Mouse (Mus musculus) heart, embryonic 10.5 days (tissue): ENCODE results near the gene Hpca. TPM values are rescaled to one million over a fixed set of nuclear protein-coding genes. Genes with fewer than 3 reads are reported as not detected.

ENCODE experiments used
- DNase-seq: peaks from one replicate; pipeline ENCODE4 v3.0.0-alpha.2; 2017; ENCODE audit warnings: low spot score
- H3K27ac ChIP-seq: fragments of 300-500 bp; sonication (generic); 2 replicates; pipeline ENCODE4 v1.5.1; 2016; ENCODE audit warnings: mild to moderate bottlenecking
- H3K27me3 ChIP-seq: fragments of 300-500 bp; sonication (generic); 2 replicates; pipeline ENCODE4 v1.6.1; 2016; ENCODE audit warnings: mild to moderate bottlenecking; ENCODE audit not compliant: poor library complexity, insufficient read depth, severe bottlenecking
- H3K36me3 ChIP-seq: fragments of 300-500 bp; sonication (generic); 2 replicates; pipeline ENCODE4 v1.6.1; 2016; ENCODE audit warnings: mild to moderate bottlenecking, moderate library complexity
- H3K4me1 ChIP-seq: fragments of 300-500 bp; sonication (generic); 2 replicates; pipeline ENCODE4 v1.6.1; 2016; ENCODE audit warnings: mild to moderate bottlenecking
- H3K4me3 ChIP-seq: fragments of 300-500 bp; sonication (generic); 2 replicates; pipeline ENCODE4 v1.5.1; 2016; ENCODE audit warnings: mild to moderate bottlenecking, moderate library complexity
- H3K9me3 ChIP-seq: fragments of 300-500 bp; sonication (generic); 2 replicates; pipeline ENCODE4 v1.6.1; 2016; ENCODE audit warnings: mild to moderate bottlenecking, moderate library complexity
- WGBS: fragments of 180-500 bp; shearing (Covaris S2); methylation state at CpG from one replicate; pipeline ENCODE4 v1.1.7; 2016; 5-methylcytosine and 5-hydroxymethylcytosine counted together
- polyA plus RNA-seq: library from polyadenylated mRNA; unstranded; fragments of >200 nt; fragmentation: Nextera tagmentation; extraction: Ambion mirVana; gene quantifications from 2 replicates; pipeline ENCODE4 v1.2.1, GENCODE M21; 2016

Hpca gene
- polyA plus RNA-seq, 1 experiment from 2014 or later, result 1.4 TPM

DNA sequence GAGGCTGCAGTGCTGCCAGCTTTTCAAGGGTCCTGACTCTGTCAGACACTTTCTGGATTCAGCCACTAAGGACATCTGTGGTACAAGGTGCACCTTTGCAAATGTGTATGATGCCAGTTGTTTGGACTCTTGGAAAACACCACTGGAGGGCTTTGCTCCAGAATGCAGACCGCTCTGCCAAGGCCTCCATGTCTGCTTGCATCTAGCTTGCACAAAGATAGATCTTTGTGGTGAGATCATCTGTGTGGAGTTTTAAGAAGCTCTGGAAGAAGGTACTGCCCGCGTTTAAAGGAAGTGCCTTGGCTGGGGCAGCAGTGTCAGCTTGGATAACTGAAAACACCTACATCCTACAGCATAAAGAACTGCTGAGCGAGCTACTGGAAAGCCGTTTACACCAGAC is 21.7 kb upstream of the Hpca start:
- peaks cover 21% of the 10 kb centered on the region for H3K27me3 ChIP-seq
- H3K4me1 ChIP-seq, result peaks cover 47% of the 10 kb centered on the region
- H3K36me3 ChIP-seq, result peaks cover 27% of the 10 kb centered on the region
- no peaks in the 10 kb centered on the region for H3K9me3 ChIP-seq
- WGBS, result 78% methylated on average over 5 of the region's 5 CpGs
- no peak overlapping the region for H3K4me3 ChIP-seq
- peak; percentile 63 for DNase-seq
- H3K27ac ChIP-seq, result no peak overlapping the region

DNA sequence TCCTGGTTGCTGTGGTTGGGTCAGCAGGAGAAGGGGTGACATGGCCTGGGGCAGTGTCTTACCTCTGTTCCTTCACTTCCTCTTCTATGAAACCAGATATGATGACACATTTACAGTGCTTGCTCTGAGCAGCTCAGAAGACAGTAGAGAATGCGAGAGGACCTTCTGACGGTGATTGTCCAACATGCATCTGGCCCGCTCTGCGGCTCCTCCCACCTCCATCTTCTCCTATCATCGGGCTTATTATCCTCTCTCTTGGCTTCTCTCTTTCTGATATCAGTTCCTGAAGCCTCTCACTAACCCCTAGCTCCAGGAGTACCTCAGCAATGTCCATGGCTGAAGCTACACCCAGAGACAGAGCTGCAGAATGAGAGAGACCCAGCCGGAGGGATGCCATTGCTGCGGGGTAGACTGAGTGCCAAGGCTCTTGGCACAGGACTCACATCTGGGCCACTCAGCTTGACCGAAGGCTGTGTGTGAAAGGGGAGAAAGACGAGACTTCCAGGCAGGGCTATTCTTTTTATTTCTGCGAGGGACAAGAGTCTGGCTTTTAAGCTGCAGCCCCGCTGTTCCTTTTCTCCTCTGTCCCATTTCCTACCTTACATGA is 20.7 kb upstream of the Hpca start:
- Histone ChIP-seq H3K27ac (no peak overlapping the region), H3K4me1 (peaks cover 54% of the 10 kb centered on the region), H3K36me3 (peaks cover 23% of the 10 kb centered on the region), H3K27me3 (peaks cover 30% of the 10 kb centered on the region), H3K9me3 (no peaks in the 10 kb centered on the region), H3K4me3 (no peak overlapping the region)
- 87% methylated on average over 11 of the region's 11 CpGs for WGBS
- DNase-seq, result peak; percentile 72

DNA sequence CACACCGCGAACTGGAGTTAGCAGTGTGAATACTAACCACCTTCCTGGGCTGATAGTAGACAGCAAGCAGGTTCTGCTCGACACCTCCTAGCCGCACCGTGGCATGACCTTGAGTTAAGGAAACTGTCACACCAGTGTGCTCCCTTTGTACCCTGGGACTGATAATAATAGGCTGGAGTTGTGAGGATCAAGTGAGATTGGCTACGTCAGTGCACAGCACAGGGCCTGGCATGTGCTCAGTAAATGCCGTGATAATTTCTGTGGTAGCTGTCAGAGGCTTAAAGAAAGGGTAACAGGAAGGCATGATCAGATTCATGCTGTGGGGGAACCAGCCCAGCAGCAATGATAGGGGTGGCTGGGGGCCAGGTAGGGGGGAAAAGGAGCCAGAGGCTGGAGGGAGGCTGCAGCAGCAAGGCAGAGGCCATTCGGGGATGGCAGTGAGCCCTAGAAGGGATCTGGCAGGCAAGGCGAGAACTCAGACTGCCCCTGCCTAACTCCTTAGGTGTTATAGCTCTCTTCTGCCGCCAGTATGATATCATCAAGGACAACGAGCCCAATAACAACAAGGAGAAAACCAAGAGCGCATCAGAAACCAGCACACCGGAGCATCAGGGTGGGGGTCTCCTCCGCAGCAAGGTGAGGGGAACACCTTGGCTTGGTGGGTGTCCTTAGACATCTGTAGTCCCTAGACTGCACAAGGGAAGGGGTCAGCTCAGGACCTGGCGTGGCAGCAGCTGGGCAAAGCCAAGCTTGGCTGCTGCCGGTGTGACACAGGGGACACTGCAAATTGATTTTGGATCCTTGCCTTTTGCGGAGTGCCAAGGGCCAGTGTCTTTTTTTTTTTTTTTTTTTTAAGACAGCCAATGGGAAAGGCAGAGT is 20.0 kb upstream of the Hpca start:
- no peaks in the 10 kb centered on the region for H3K9me3 ChIP-seq
- WGBS, result 66% methylated on average over 17 of the region's 17 CpGs
- peaks cover 60% of the 10 kb centered on the region for H3K4me1 ChIP-seq
- peaks cover 22% of the 10 kb centered on the region for H3K36me3 ChIP-seq
- H3K27me3 ChIP-seq, result peaks cover 37% of the 10 kb centered on the region
- H3K27ac ChIP-seq, result peak overlapping the region; percentile 59; the same call in 1 of the 2 replicates
- peak overlapping the region; percentile 16; the same call in 1 of the 2 replicates for H3K4me3 ChIP-seq
- DNase-seq, result no peak

DNA sequence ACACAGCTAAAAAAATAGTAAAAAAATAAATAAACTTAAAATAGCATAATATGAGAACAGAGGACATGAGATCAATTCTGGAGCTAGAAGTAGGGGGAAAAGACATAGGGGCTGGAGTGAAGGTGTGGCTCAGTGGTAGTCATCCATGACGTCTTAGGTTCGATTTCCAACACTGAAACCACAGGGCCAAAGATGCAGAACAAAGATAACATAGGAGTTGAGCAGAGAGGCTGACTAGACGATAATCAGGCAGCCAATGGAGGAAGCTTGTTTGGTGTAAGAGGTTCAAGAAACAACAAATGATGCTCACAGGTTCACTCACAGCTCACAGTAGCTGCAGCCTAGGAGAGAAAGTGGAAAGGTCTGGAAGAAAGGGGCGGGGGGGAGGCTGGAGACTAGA is 19.0 kb upstream of the Hpca start:
- Histone ChIP-seq H3K4me3 (no peak overlapping the region), H3K9me3 (no peaks in the 10 kb centered on the region), H3K27me3 (peaks cover 46% of the 10 kb centered on the region), H3K36me3 (peaks cover 22% of the 10 kb centered on the region), H3K27ac (no peak overlapping the region), H3K4me1 (peaks cover 67% of the 10 kb centered on the region)
- DNase-seq, result no peak
- WGBS, result 76% methylated on average over 4 of the region's 4 CpGs

DNA sequence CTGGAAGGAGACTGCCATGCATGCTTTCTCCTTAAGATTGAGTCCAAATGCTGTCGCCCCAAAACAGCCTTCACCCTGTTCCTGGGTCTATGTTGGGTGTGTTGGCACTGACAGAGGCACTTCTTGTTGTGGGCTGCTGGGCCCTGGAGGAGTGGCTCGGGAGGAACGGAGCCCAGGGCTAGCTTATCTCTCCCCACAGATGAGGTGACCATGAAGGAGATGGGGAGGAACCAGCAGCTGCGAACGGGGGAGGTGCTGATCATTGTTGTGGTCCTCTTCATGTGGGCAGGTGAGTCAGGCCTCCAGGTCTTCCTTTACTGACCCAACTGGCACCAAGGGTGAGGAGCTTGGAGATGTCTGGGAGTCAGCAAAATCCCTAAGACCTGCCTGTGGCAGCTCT is 17.8 kb upstream of the Hpca start:
- WGBS, result 52% methylated on average over 5 of the region's 5 CpGs
- H3K27ac ChIP-seq, result no peak overlapping the region
- H3K4me1 ChIP-seq, result peaks cover 66% of the 10 kb centered on the region
- no peak overlapping the region for H3K4me3 ChIP-seq
- no peaks in the 10 kb centered on the region for H3K9me3 ChIP-seq
- H3K36me3 ChIP-seq, result peaks cover 19% of the 10 kb centered on the region
- DNase-seq, result peak; percentile 83
- peaks cover 56% of the 10 kb centered on the region for H3K27me3 ChIP-seq

DNA sequence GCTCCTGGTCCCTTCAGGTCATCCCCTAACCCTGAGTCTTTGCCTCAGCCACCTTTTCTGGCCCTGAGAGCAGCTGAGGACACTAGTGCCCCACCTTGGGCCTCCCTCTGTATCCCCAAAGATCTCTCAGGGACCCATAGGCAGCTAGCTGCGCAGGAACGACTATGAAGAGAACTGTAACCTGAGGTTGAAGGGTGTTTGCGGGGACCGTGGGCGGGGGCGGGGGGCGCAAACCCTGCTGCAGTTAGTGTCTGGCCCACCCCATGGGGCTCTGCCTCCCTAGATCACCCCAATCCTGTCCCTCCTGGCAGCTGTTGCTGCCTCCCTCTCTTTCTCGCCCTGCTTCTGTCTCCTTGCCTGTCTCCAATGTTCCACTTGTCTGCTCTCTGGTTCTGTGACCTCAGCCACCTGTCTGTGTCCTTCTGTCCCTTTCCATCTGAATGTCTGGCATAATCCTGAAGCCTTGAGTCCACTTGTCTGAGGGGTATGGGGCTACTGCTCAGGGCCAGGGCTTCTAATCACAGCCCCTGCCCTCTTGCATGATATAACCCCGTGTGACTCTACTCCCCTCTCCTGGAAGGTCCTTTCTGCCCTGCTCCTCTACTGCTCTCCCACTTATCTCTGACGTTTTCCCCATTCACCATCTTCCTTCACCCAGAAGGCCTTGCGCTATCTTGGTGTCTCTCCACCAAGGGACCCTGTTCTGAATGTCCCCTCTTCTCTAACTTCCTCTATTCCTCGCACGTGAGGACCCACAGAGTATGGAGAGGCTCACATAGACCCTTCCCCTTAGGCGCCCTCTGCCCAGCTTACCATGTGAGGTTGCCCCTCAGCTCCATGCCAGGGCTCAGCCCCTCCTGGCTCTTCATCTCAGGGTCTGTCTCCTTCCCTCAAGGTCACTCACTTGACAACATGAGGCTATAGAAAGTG is 15.8 kb upstream of the Hpca start:
- H3K4me3 ChIP-seq, result peak overlapping the region; percentile 69
- peaks cover 56% of the 10 kb centered on the region for H3K27me3 ChIP-seq
- no peak for DNase-seq
- peak overlapping the region; percentile 83; the same call in 1 of the 2 replicates for H3K27ac ChIP-seq
- no peaks in the 10 kb centered on the region for H3K9me3 ChIP-seq
- 39% methylated on average over 14 of the region's 14 CpGs for WGBS
- peaks cover 8% of the 10 kb centered on the region; the same call in 1 of the 2 replicates for H3K36me3 ChIP-seq
- peaks cover 54% of the 10 kb centered on the region for H3K4me1 ChIP-seq

DNA sequence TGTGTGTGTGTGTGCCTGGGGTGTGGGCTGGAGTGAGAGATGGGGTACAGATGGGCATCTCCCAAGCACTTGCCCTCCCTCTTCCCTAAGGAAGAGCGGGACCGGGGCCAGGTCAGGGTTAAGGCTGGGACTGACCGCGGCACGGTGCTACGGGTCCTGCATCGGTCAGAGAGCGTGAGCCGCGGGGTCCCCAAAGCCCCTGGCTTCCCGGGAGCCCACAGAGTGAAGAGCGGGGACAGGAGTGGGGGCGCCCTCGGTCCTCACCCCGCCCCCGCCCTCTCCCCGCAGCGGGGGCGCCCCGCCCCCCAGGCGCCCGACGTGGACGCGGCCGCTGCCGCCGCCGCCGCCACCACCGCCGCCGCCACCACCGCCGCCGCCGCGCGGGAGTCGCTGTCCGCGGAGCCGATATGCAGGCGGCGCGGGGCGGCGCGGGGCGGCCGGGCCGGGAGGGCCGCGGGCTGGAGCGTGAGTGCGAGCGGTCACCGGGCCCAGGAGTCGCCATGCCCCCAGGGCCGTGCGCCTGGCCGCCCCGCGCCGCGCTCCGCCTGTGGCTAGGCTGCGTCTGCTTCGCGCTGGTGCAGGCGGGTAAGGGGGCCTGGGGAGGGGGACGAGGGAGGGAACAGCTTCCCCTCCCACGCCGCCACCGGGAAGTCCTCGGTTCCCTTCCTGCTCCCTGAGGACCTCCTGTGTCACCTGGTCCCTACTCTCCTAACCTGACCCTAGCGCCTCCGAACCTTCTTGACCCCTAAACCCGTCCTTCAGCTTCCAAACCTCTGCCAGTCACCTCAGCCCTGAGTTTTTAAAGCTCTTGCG is 14.9 kb upstream of the Hpca start, which contains the start of gene Fndc5:
Gene Fndc5, plus strand, starts transcription at position 421 of the 813 bp plus-strand sequence.
- Histone ChIP-seq H3K4me1 (peaks cover 47% of the 10 kb centered on the region), H3K27ac (peak within 1 kb of the TSS; percentile 83), H3K27me3 (peaks cover 65% of the 10 kb centered on the region), H3K9me3 (no peaks in the 10 kb centered on the region), H3K36me3 (peaks cover 6% of the 10 kb centered on the region; the same call in 1 of the 2 replicates), H3K4me3 (peak within 1 kb of the TSS; percentile 69)
- under 1% methylated on average over 73 of the region's 80 CpGs for WGBS
- no peak for DNase-seq

DNA sequence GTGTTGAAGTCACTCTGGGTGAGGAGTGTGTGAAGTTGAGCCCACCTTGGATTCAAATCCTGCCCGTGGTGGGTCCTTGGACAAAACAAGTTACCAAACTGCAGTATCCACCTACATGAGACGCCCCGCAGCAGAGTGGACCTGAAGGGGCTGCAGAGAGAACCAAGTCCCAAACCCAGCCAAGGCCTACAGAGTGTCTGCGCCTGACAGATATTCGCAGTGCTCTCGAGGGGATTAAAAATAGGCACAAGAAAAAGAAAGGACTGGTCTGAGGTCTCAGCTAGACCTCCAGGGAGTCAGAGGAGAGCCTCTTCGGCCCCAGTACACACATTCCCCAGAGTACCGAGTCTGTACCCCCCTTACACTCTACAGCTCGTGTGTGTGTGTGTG is 14.3 kb upstream of the Hpca start:
- H3K9me3 ChIP-seq, result no peaks in the 10 kb centered on the region
- peak overlapping the region; percentile 69 for H3K4me3 ChIP-seq
- H3K4me1 ChIP-seq, result peaks cover 42% of the 10 kb centered on the region
- peaks cover 6% of the 10 kb centered on the region; the same call in 1 of the 2 replicates for H3K36me3 ChIP-seq
- WGBS, result 20% methylated on average over 9 of the region's 9 CpGs
- peak overlapping the region; percentile 83 for H3K27ac ChIP-seq
- H3K27me3 ChIP-seq, result peaks cover 71% of the 10 kb centered on the region
- no peak for DNase-seq

DNA sequence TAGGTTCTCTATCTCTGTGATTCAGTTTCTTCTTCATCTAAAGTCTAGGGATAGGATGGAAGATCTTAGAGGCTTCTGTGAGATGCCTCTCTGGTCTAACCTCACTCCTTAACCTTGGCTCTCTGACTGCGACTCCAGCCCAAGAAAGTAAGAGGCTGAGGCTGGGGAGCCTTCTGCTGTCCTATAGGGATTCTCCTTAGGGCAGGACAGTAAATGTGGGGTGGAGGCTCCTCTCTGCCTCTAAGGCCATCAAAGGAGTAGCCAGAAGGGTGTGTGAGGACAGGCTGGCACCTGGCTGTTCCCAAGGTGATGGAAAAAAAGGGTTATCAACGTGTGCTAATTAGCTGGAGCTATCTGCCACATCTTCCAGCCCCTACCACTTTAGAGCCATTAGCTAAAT is 13.8 kb upstream of the Hpca start:
- Histone ChIP-seq H3K4me1 (peaks cover 45% of the 10 kb centered on the region), H3K36me3 (peaks cover 6% of the 10 kb centered on the region; the same call in 1 of the 2 replicates), H3K27ac (no peak overlapping the region), H3K4me3 (no peak overlapping the region), H3K9me3 (no peaks in the 10 kb centered on the region), H3K27me3 (peaks cover 74% of the 10 kb centered on the region)
- no peak for DNase-seq
- WGBS, result 43% methylated on average over 2 of the region's 2 CpGs

DNA sequence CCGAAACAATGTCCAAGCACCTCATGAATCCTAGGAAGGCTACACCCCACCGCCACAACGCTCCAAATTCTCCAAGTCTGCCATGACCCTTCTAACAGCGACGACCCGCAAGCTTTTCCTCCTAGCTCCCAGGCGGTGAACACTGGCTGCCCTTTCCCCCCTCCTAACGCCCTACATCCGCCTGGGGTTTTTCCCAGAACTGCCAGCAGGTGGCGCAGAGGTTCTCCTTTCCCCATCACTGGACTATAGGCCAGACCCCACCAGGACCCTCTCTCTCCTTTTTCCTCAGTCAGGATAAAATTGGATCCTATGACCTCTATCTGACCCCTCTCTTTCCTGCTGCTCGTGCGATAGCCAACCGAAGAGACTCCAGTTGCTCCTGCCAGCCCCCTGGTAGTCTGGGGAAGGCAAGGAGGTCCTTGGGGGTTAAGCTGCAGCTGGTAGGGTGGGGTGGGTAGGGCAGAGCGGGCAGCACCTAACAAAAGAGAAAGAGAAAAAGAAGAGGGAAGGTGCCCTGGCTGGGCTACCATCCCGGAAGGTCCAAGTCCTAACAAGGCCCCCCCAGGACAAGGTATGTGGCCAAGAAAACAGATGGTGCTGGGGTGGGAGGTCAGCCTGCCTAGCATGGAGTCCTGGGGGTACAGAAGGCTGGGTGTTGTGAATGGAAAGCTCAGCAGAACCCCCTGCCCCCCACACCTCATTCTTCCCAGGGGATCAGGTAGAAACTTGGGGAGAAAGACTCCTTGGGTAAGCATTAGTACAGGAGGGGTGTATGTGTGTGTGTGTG is 13.2 kb upstream of the Hpca start:
- peak overlapping the region; percentile 37; the same call in 1 of the 2 replicates for H3K4me3 ChIP-seq
- DNase-seq, result no peak
- no peaks in the 10 kb centered on the region for H3K9me3 ChIP-seq
- H3K27me3 ChIP-seq, result peaks cover 73% of the 10 kb centered on the region
- H3K36me3 ChIP-seq, result peaks cover 6% of the 10 kb centered on the region; the same call in 1 of the 2 replicates
- peak overlapping the region; percentile 17; the same call in 1 of the 2 replicates for H3K27ac ChIP-seq
- H3K4me1 ChIP-seq, result peaks cover 51% of the 10 kb centered on the region
- 7% methylated on average over 15 of the region's 15 CpGs for WGBS

DNA sequence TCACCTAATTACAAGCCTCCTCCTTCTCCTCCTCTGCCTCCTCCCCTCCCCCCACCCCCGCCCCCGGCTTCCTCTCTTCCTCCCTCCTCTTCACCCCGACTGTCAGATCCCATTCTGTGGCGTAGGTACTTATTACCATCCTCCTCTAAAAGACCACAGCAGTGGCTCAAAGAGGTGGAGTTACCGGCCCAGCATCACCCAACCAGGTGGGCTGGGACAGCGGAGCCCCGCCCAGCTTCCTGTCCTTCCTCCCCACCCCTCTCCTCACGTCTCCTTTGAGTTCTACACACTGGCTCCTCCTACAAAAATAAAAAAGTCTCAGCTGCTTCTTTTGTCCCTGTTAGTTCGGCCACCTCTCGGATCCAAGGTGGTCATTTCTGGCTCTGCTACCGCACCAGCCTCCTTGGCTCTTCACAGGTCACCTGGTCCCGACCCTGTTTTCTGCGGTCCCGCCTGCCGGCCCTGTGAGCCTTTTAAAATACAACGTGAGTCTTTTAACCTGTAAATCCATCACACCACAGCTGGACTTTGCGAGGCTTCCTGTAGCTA is 9.0 kb upstream of the Hpca start:
- H3K4me3 ChIP-seq, result peak overlapping the region; percentile 45
- peaks cover 56% of the 10 kb centered on the region for H3K27me3 ChIP-seq
- peak overlapping the region; percentile 69 for H3K27ac ChIP-seq
- peaks cover 38% of the 10 kb centered on the region for H3K4me1 ChIP-seq
- no peak for DNase-seq
- WGBS, result under 1% methylated on average over 17 of the region's 17 CpGs
- H3K36me3 ChIP-seq, result no peaks in the 10 kb centered on the region
- no peaks in the 10 kb centered on the region for H3K9me3 ChIP-seq
